Comparison of ENCODE assay signal across 8 mouse cellular contexts in the genomic region with DNA sequence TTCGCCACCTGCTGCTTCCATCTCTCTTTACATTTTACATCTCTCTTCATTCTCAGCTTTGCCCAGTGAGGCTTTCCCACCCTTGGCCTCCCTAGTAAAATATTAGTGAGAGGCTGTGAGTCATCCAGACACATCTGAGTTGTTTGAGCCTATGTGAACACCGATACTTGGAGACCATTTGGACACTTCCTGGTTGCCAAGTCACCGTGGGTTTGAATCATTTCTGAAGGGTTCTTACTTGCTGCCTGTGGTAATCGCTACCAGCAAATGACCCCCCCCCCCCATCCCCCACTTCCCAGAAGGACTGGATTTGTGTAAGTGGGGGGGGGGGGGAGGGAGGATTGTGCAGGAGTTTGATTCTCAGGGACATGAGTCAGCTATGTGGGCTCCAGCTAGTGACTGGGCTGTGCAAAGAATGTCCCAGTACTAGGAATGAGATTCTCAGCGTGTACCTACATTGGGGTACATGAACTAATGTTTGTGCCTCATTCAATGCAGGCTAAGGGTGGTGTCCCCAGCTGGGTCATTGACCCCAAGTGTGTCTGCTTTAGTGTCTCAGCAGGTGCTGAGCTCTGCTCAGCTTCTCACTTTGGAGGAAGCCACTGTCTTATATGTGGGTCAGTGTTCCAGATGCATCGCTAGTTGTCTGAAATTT.
DNase-seq lines count a peak whose midpoint lies in the region; ATAC-seq and TF ChIP-seq lines count a peak whose summit lies in the region.

No protein-coding gene starts in this region.

- H3K9ac ChIP-seq in hindbrain, embryonic 11.5 days (ENCODE audit: low read depth, low read length): no peak overlapping the region
- no peak overlapping the region for H3K9ac ChIP-seq in hindbrain, postnatal 0 days (replicated peaks; ENCODE audit: low read length)

- ATAC-seq in hindbrain, embryonic 11.5 days (ENCODE audit: low FRiP score): peak; percentile 30; the same call in 1 of the 2 replicates
- ATAC-seq in hindbrain, postnatal 0 days: 0 out of 2 replicates have a peak, but pooled peaks have one; percentile 6

- H3K4me3 ChIP-seq in hindbrain, embryonic 11.5 days (ENCODE audit: low read depth, low read length): no peak overlapping the region
- H3K4me3 ChIP-seq in hindbrain, embryonic 10.5 days: no peak overlapping the region
- no peak overlapping the region for H3K4me3 ChIP-seq in hindbrain, postnatal 0 days (ENCODE audit: low read length)

- 93% methylated on average over 6 of the region's 6 CpGs for WGBS in hindbrain, embryonic 11.5 days
- 93% methylated on average over 6 of the region's 6 CpGs for WGBS in hindbrain, embryonic 10.5 days
- WGBS in hindbrain, postnatal 0 days: 60% methylated on average over 6 of the region's 6 CpGs

- H3K36me3 ChIP-seq in hindbrain, embryonic 11.5 days (ENCODE audit: control insufficient read depth, insufficient read depth, low read length): no peaks in the 10 kb centered on the region
- H3K36me3 ChIP-seq in hindbrain, embryonic 10.5 days: peaks cover 67% of the 10 kb centered on the region
- H3K36me3 ChIP-seq in hindbrain, postnatal 0 days (ENCODE audit: insufficient read depth, low read length): no peaks in the 10 kb centered on the region; the same call in 1 of the 2 replicates

- no peaks in the 10 kb centered on the region for H3K4me1 ChIP-seq in hindbrain, embryonic 11.5 days (replicated peaks; ENCODE audit: control insufficient read depth, insufficient read depth, low read length)
- 0 out of 2 replicates have a peak, but pooled peaks cover 7% of the 10 kb centered on the region for H3K4me1 ChIP-seq in hindbrain, embryonic 10.5 days (replicated peaks)
- no peaks in the 10 kb centered on the region; the same call in 1 of the 2 replicates for H3K4me1 ChIP-seq in hindbrain, postnatal 0 days (ENCODE audit: insufficient read depth, low read length)

- H3K4me2 ChIP-seq in hindbrain, embryonic 11.5 days (replicated peaks; ENCODE audit: low read depth, low read length): no peak overlapping the region
- no peak overlapping the region for H3K4me2 ChIP-seq in hindbrain, postnatal 0 days (ENCODE audit: low read depth, low read length)

- TF ChIP-seq CTCF in hindbrain, postnatal 0 days (IDR thresholded peaks at IDR 0.05; ENCODE audit: low read depth): no peak

- no peaks in the 10 kb centered on the region for H3K9me3 ChIP-seq in hindbrain, embryonic 11.5 days (ENCODE audit: control insufficient read depth, low read length)
- no peaks in the 10 kb centered on the region for H3K9me3 ChIP-seq in hindbrain, embryonic 10.5 days
- H3K9me3 ChIP-seq in hindbrain, postnatal 0 days (ENCODE audit: low read length): no peaks in the 10 kb centered on the region

- no peak for DNase-seq in hindbrain, embryonic 11.5 days (ENCODE audit: low spot score)
- DNase-seq in hindbrain, embryonic 10.5 days (ENCODE audit: low spot score): no peak
- DNase-seq in right cerebral cortex, postnatal 25 days: peak; percentile 15
- no peak for DNase-seq in right cerebral cortex, postnatal 36 days (ENCODE audit: low spot score in 2 of 2)
- no peak for DNase-seq in hindbrain, postnatal 0 days (ENCODE audit: low spot score)
- peak; percentile 32 for DNase-seq in yolk sac, embryonic 10.5 days (ENCODE audit: low spot score)
- no peak for DNase-seq in thymus, postnatal 25 days
- DNase-seq in thymus, postnatal 36 days: no peak

- no peaks in the 10 kb centered on the region for H3K27me3 ChIP-seq in hindbrain, embryonic 11.5 days (ENCODE audit: control insufficient read depth, insufficient read depth, low read length)
- H3K27me3 ChIP-seq in hindbrain, embryonic 10.5 days (ENCODE audit: insufficient read depth, poor library complexity, severe bottlenecking): no peaks in the 10 kb centered on the region
- H3K27me3 ChIP-seq in hindbrain, postnatal 0 days (ENCODE audit: insufficient read depth, low read length): no peaks in the 10 kb centered on the region

- H3K27ac ChIP-seq in hindbrain, embryonic 11.5 days (ENCODE audit: low read depth, low read length): no peak overlapping the region
- no peak overlapping the region for H3K27ac ChIP-seq in hindbrain, embryonic 10.5 days
- peak overlapping the region; percentile 32 for H3K27ac ChIP-seq in hindbrain, postnatal 0 days

Comparison
In these comparisons a context has a peak if more than half of its experiments do, and no peak if none do; other contexts are left out.
1. DNase-seq: peak in right cerebral cortex, postnatal 25 days (single experiment) and yolk sac, embryonic 10.5 days (single experiment); none in hindbrain, embryonic 11.5 days (single experiment), hindbrain, embryonic 10.5 days (single experiment), right cerebral cortex, postnatal 36 days (0 of 2), hindbrain, postnatal 0 days (single experiment), thymus, postnatal 25 days (single experiment) and thymus, postnatal 36 days (0 of 2).